Mouse (Mus musculus): Measurements from ENCODE around the gene Ppp1r12a. TPM values are rescaled to one million over a fixed set of nuclear protein-coding genes. Genes with fewer than 3 reads are reported as not detected.

Ppp1r12a gene
- polyA plus RNA-seq, 1 experiment from 2014 or later, result 108 TPM

DNA sequence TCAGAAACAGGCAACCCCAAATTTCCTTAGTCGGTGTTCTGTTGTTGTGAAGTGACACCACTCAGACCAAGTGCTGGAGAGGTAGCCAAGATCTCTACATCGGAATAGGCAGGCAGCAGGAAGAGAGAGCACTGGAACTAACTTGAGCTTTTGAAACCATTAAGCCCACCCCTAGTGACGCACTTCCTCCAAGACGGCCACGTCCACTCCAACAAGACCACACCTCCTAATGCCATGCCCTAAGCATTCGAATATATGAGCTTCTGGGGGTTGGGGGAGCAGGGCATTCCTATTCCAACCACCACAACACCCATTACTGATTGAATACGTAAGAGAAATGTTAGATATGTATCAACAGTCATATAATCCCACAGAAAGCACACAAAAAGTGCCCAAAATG, 134.5 kb downstream of the Ppp1r12a start:
- ATAC-seq (ENCODE audit: insufficient read depth) (no peak), DNase-seq (no peak)
- H3K27ac ChIP-seq (ENCODE audit: low read depth), result no peak overlapping the region
- WGBS, result 88% methylated on average over 7 of the region's 7 CpGs
- H3K27me3 ChIP-seq (ENCODE audit: insufficient read depth, low read length), result no peaks in the 10 kb centered on the region
- H3K4me3 ChIP-seq (ENCODE audit: low read depth, low read length), result no peak overlapping the region
- H3K4me1 ChIP-seq (ENCODE audit: insufficient read depth), result no peaks in the 10 kb centered on the region
- H3K9me3 ChIP-seq (ENCODE audit: low read depth, low read length), result no peaks in the 10 kb centered on the region
- H3K4me2 ChIP-seq, result no peak overlapping the region
- H3K9ac ChIP-seq, result no peak overlapping the region
- TF ChIP-seq CTCF (IDR thresholded peaks at IDR 0.05; ENCODE audit: low read depth), result no peak
- no peaks in the 10 kb centered on the region for H3K36me3 ChIP-seq (ENCODE audit: insufficient read depth)

- Histone ChIP-seq H3K9me3 (ENCODE audit: low read depth, low read length) (no peaks in the 10 kb centered on the region), H3K4me3 (ENCODE audit: low read depth, low read length) (no peak overlapping the region), H3K27me3 (ENCODE audit: insufficient read depth, low read length) (no peaks in the 10 kb centered on the region), H3K36me3 (ENCODE audit: insufficient read depth) (no peaks in the 10 kb centered on the region), H3K9ac (no peak overlapping the region), H3K4me1 (ENCODE audit: insufficient read depth) (no peaks in the 10 kb centered on the region), H3K27ac (ENCODE audit: low read depth) (no peak overlapping the region), H3K4me2 (no peak overlapping the region)
- 91% methylated on average over 13 of the region's 13 CpGs for WGBS
- DNase-seq (no peak), ATAC-seq (ENCODE audit: insufficient read depth) (no peak)
- TF ChIP-seq CTCF (IDR thresholded peaks at IDR 0.05; ENCODE audit: low read depth), result no peak
Measured at GRCm38 (mm10) chr10:108298261-108298660, 136.3 kb downstream of the Ppp1r12a start.

GRCm38 (mm10) chr10:108298841-108299545, 137.0 kb downstream of the Ppp1r12a start:
- Histone ChIP-seq H3K36me3 (ENCODE audit: insufficient read depth) (no peaks in the 10 kb centered on the region), H3K27ac (ENCODE audit: low read depth) (no peak overlapping the region), H3K4me3 (ENCODE audit: low read depth, low read length) (no peak overlapping the region), H3K9me3 (ENCODE audit: low read depth, low read length) (no peaks in the 10 kb centered on the region), H3K27me3 (ENCODE audit: insufficient read depth, low read length) (no peaks in the 10 kb centered on the region), H3K9ac (no peak overlapping the region), H3K4me2 (no peak overlapping the region), H3K4me1 (ENCODE audit: insufficient read depth) (no peaks in the 10 kb centered on the region)
- TF ChIP-seq CTCF (IDR thresholded peaks at IDR 0.05; ENCODE audit: low read depth), result no peak
- 55% methylated on average over 16 of the region's 17 CpGs for WGBS
- ATAC-seq (ENCODE audit: insufficient read depth) (no peak), DNase-seq (no peak)

- Histone ChIP-seq H3K27me3 (ENCODE audit: insufficient read depth, low read length) (no peaks in the 10 kb centered on the region), H3K4me2 (no peak overlapping the region), H3K27ac (ENCODE audit: low read depth) (no peak overlapping the region), H3K36me3 (ENCODE audit: insufficient read depth) (no peaks in the 10 kb centered on the region), H3K9me3 (ENCODE audit: low read depth, low read length) (no peaks in the 10 kb centered on the region), H3K4me3 (ENCODE audit: low read depth, low read length) (no peak overlapping the region), H3K9ac (no peak overlapping the region), H3K4me1 (ENCODE audit: insufficient read depth) (no peaks in the 10 kb centered on the region)
- 34% methylated on average over 11 of the region's 11 CpGs for WGBS
- no peak for DNase-seq
- ATAC-seq (ENCODE audit: insufficient read depth), result no peak
- no peak for TF ChIP-seq CTCF (IDR thresholded peaks at IDR 0.05; ENCODE audit: low read depth)
Measured at GRCm38 (mm10) chr10:108299828-108300227, 137.8 kb downstream of the Ppp1r12a start.

DNA sequence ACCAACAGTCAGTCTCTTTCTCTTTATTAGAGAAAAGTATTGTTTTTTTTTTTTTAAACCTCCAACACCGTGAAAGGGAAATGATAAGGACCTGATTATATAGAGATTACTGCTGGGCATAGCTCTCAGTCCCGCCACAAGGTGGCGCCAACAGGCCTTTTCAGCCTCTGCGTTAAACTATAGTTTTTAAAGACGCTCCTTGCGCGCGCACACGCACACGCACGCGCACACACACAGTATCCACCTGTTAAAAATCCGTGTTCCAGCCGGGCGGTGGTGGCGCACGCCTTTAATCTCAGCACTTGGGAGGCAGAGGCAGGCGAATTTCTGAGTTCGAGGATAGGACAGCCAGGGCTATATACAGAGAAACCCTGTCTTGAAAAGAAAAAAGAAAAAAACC, 138.8 kb downstream of the Ppp1r12a start:
- Histone ChIP-seq H3K27me3 (ENCODE audit: insufficient read depth, low read length) (no peaks in the 10 kb centered on the region), H3K9me3 (ENCODE audit: low read depth, low read length) (no peaks in the 10 kb centered on the region), H3K4me3 (ENCODE audit: low read depth, low read length) (no peak overlapping the region), H3K27ac (ENCODE audit: low read depth) (no peak overlapping the region), H3K9ac (no peak overlapping the region), H3K36me3 (ENCODE audit: insufficient read depth) (no peaks in the 10 kb centered on the region), H3K4me2 (peak overlapping the region; percentile 31; the same call in 1 of the 2 replicates), H3K4me1 (ENCODE audit: insufficient read depth) (no peaks in the 10 kb centered on the region)
- peak; percentile 82 for TF ChIP-seq CTCF (IDR thresholded peaks at IDR 0.05; ENCODE audit: low read depth)
- DNase-seq (peak; percentile 94), ATAC-seq (ENCODE audit: insufficient read depth) (peak; percentile 74; the same call in 1 of the 2 replicates)
- WGBS, result 10% methylated on average over 19 of the region's 19 CpGs

- ATAC-seq (ENCODE audit: insufficient read depth) (no peak), DNase-seq (no peak)
- Histone ChIP-seq H3K9me3 (ENCODE audit: low read depth, low read length) (no peaks in the 10 kb centered on the region), H3K9ac (no peak overlapping the region), H3K4me3 (ENCODE audit: low read depth, low read length) (no peak overlapping the region), H3K4me2 (no peak overlapping the region), H3K27me3 (ENCODE audit: insufficient read depth, low read length) (no peaks in the 10 kb centered on the region), H3K27ac (ENCODE audit: low read depth) (no peak overlapping the region), H3K36me3 (ENCODE audit: insufficient read depth) (no peaks in the 10 kb centered on the region), H3K4me1 (ENCODE audit: insufficient read depth) (no peaks in the 10 kb centered on the region)
- 65% methylated on average over 11 of the region's 11 CpGs for WGBS
- TF ChIP-seq CTCF (IDR thresholded peaks at IDR 0.05; ENCODE audit: low read depth), result no peak
Measured at GRCm38 (mm10) chr10:108307772-108308171, 145.8 kb downstream of the Ppp1r12a start.

DNA sequence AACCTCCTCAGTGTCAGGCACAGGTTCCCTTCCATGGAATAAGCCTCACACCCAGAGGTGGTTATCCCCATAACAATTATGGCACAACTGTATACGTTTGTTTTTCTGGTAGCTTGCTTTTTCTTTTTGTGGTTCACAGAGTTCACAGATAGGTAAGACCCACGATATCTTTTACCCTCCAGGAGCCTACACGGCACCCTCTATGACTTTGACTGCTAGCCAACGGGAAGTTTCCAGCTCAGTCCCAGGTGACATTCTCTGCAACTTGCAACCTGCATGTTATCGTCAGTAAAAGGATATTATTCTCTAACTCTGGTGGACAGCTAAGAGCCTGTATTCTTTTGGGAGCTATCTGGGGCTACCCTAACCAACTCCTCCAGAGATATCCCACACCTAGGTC, 148.2 kb downstream of the Ppp1r12a start:
- Histone ChIP-seq H3K27me3 (ENCODE audit: insufficient read depth, low read length) (no peaks in the 10 kb centered on the region), H3K9me3 (ENCODE audit: low read depth, low read length) (no peaks in the 10 kb centered on the region), H3K36me3 (ENCODE audit: insufficient read depth) (no peaks in the 10 kb centered on the region), H3K27ac (ENCODE audit: low read depth) (no peak overlapping the region), H3K4me3 (ENCODE audit: low read depth, low read length) (no peak overlapping the region), H3K9ac (no peak overlapping the region), H3K4me2 (no peak overlapping the region), H3K4me1 (ENCODE audit: insufficient read depth) (no peaks in the 10 kb centered on the region)
- DNase-seq (no peak), ATAC-seq (ENCODE audit: insufficient read depth) (no peak)
- WGBS, result 84% methylated on average over 5 of the region's 5 CpGs
- TF ChIP-seq CTCF (IDR thresholded peaks at IDR 0.05; ENCODE audit: low read depth), result no peak

All from lung, embryonic 14.5 days (tissue).